11 mouse cellular contexts compared by ENCODE assay signal in the genomic region with DNA sequence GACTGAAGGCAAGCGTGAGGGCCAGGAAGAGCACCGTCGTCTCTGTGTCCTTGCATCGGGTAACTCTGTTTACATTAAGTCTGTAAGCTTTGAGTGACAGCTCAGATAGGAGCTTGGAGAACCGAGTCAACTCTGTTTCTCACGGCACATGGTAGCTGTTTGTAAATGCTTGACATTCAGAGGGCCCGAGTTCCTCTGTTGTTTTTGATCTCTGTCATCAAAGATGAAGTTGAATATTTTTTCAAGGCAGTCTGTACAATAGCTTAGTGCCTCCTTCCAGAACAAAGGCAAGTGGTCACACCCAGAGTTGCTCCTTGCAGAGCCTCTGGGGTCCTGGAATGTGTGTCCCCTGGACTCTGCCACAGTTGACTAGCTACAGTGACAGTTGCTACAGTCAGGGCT.
DNase-seq lines count a peak whose midpoint lies in the region; ATAC-seq and TF ChIP-seq lines count a peak whose summit lies in the region.
"Had no signal": no experiment of that assay in that cellular context is flagged by ENCODE, and none has a peak within 500 bp of the region (broad histone marks: within the 10 kb centered on the region; RNA-seq: fewer than 3 reads in every experiment).

No protein-coding gene starts in this region.

- peak; percentile 74 for ATAC-seq in lung, postnatal 0 days
- no peak; the same call in 1 of the 2 replicates for ATAC-seq in intestine, embryonic 16.5 days

- TF ChIP-seq EP300 in lung, postnatal 0 days (IDR thresholded peaks at IDR 0.05): peak; percentile 63

- intact Hi-C loops in gastrocnemius, adult 2 months (cut with DNase I): no loop called here

- H3K9me3 ChIP-seq in lung, postnatal 0 days (ENCODE audit: low read length): no peaks in the 10 kb centered on the region
- H3K9me3 ChIP-seq in intestine, embryonic 16.5 days (ENCODE audit: control insufficient read depth, low read length): no peaks in the 10 kb centered on the region
- H3K9me3 ChIP-seq: limb, embryonic 12.5 days; midbrain, embryonic 12.5 days; stomach, embryonic 15.5 days had no signal

- no peak overlapping the region for H3K9ac ChIP-seq in lung, postnatal 0 days (replicated peaks; ENCODE audit: low read depth)
- H3K9ac ChIP-seq in intestine, embryonic 16.5 days (ENCODE audit: low read depth, low read length): no peak overlapping the region
- H3K9ac ChIP-seq: limb, embryonic 12.5 days; midbrain, embryonic 12.5 days; stomach, embryonic 15.5 days had no signal

- WGBS in lung, postnatal 0 days: 4% methylated on average over 7 of the region's 7 CpGs
- 12% methylated on average over 7 of the region's 7 CpGs for WGBS in intestine, embryonic 16.5 days

- H3K36me3 ChIP-seq in lung, postnatal 0 days (ENCODE audit: insufficient read depth, low read length): no peaks in the 10 kb centered on the region
- no peaks in the 10 kb centered on the region for H3K36me3 ChIP-seq in intestine, embryonic 16.5 days (ENCODE audit: control insufficient read depth, insufficient read depth, low read length)
- H3K36me3 ChIP-seq: limb, embryonic 12.5 days; midbrain, embryonic 12.5 days; stomach, embryonic 15.5 days had no signal

- no peak for DNase-seq in gastrocnemius, adult 2 months
- DNase-seq in gastrocnemius, adult 18-20 months (ENCODE audit: low spot score): no peak
- peak; percentile 52 for DNase-seq in lung, postnatal 0 days (ENCODE audit: low spot score)
- no peak for DNase-seq in lung, postnatal 14 days
- peak; percentile 41 for DNase-seq in lung, postnatal 25 days (ENCODE audit: low spot score)
- no peak for DNase-seq in left cerebral cortex, adult 11 months (ENCODE audit: low spot score)

- H3K4me3 ChIP-seq in gastrocnemius, adult 2 months: no peak overlapping the region
- no peak overlapping the region for H3K4me3 ChIP-seq in lung, postnatal 0 days (ENCODE audit: low read depth, low read length)
- no peak overlapping the region for H3K4me3 ChIP-seq in brown adipose tissue, adult 24 weeks (ENCODE audit: insufficient read depth, low read depth, low read length)
- H3K4me3 ChIP-seq in intestine, embryonic 16.5 days (ENCODE audit: low read length): no peak overlapping the region
- H3K4me3 ChIP-seq: limb, embryonic 12.5 days; midbrain, embryonic 12.5 days; stomach, embryonic 15.5 days had no signal

- peaks cover 6% of the 10 kb centered on the region; the same call in 1 of the 2 replicates for H3K4me1 ChIP-seq in lung, postnatal 0 days (ENCODE audit: insufficient read depth, low read depth, low read length)
- H3K4me1 ChIP-seq in brown adipose tissue, adult 24 weeks (ENCODE audit: control insufficient read depth, insufficient read depth, insufficient read length, low read length): peaks cover 58% of the 10 kb centered on the region
- no peaks in the 10 kb centered on the region for H3K4me1 ChIP-seq in intestine, embryonic 16.5 days (ENCODE audit: control insufficient read depth, insufficient read depth, low read length)
- H3K4me1 ChIP-seq: stomach, embryonic 15.5 days had no signal

- no peaks in the 10 kb centered on the region for H3K27me3 ChIP-seq in lung, postnatal 0 days (replicated peaks; ENCODE audit: insufficient read depth, low read length)
- H3K27me3 ChIP-seq in intestine, embryonic 16.5 days (replicated peaks; ENCODE audit: control insufficient read depth, insufficient read depth, low read length): no peaks in the 10 kb centered on the region
- H3K27me3 ChIP-seq: limb, embryonic 12.5 days; midbrain, embryonic 12.5 days; stomach, embryonic 15.5 days had no signal

- no peak overlapping the region for H3K4me2 ChIP-seq in lung, postnatal 0 days (replicated peaks; ENCODE audit: low read depth, low read length)
- H3K4me2 ChIP-seq in intestine, embryonic 16.5 days (ENCODE audit: low read depth, low read length): no peak overlapping the region
- H3K4me2 ChIP-seq: limb, embryonic 12.5 days; midbrain, embryonic 12.5 days; stomach, embryonic 15.5 days had no signal

- H3K27ac ChIP-seq in gastrocnemius, adult 2 months: peak overlapping the region; percentile 81
- peak overlapping the region; percentile 54 for H3K27ac ChIP-seq in lung, postnatal 0 days (ENCODE audit: low read length)
- peak overlapping the region; percentile 90 for H3K27ac ChIP-seq in brown adipose tissue, adult 24 weeks (replicated peaks; ENCODE audit: low read depth, low read length)
- no peak overlapping the region for H3K27ac ChIP-seq in intestine, embryonic 16.5 days (ENCODE audit: low read length)
- H3K27ac ChIP-seq: limb, embryonic 12.5 days; midbrain, embryonic 12.5 days; stomach, embryonic 15.5 days had no signal

- TF ChIP-seq CTCF in gastrocnemius, adult 2 months (IDR thresholded peaks at IDR 0.05): no peak
- TF ChIP-seq CTCF in lung, postnatal 0 days (IDR thresholded peaks at IDR 0.05): no peak

Comparison
In these comparisons a context has a peak if more than half of its experiments do, and no peak if none do; other contexts are left out.
1. DNase-seq: peak in lung, postnatal 0 days (single experiment) and lung, postnatal 25 days (single experiment); none in gastrocnemius, adult 2 months (single experiment), gastrocnemius, adult 18-20 months (single experiment), lung, postnatal 14 days (single experiment) and left cerebral cortex, adult 11 months (single experiment).